Mouse (Mus musculus): ENCODE measurements at regions not wholly inside any gene's neighbourhood (a gene's known extent, or its start where the extent isn't known, plus 50 kb on each side); places are given as distances from the start of the nearest gene placed in this dataset.
A peak's percentile ranks its signal among the peaks of the same experiment; 100 is the strongest.

DNA sequence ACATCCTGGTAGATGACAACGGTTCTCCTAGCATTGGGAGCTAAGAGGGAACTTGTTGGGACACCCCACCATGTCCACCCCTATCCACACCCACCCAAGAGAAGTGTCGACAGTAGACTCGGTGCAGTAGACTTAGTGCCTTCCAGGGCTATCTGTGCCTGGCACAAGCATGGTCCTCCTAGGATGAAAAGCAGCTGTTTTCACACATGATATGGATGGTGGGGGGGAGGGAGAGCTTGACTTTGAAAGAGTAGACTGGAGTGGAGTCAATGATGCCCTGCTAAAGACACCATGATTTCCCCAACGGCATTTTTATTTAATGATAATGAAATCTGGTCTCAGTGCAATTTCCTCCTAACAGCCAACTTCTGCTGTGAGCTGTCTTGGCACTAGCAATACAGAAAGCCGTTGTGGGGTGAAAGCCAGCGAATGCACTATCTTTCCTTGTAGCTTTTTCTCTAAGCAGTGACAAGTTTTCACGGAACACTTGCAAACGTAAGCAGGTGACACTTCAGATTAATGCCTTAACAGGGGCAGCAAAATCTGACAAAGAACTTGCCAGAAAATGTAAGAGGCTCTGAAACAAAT is 244.6 kb upstream of the Fn1 start:
- ATAC-seq (ENCODE audit: insufficient read depth) (no peak), DNase-seq (peak; percentile 63)
- WGBS = 34% methylated on average over 8 of the region's 8 CpGs

DNA sequence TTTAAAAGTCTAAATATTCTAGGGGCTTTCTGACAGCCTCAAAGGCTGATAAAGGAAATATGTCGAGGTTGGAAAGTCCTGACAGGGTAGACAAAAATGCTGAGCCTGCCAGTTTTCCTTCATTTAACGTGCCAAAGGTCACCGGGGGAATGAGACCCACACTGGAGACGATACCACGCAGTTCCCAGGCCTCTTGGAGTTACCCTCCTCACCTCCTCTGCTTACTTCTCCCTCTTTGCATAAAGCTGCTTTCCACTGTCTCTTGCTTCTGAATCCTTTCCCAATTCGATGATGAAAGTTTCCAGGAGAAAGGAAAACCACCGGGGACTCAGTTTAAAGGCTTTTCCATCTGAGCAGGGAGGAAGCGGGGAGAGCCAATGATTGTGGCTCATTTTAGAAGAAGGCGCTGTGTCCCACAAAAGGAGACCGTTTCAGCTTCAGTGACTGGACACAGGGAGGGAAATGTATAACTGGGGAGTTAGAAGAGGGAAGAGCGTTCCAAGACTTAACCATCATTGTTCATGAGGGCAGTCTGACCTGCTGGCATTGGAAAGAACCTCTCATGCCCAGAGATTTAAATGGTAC is 243.2 kb upstream of the Fn1 start:
- 54% methylated on average over 11 of the region's 11 CpGs for WGBS

More for the DNA sequence above, 244.6 kb upstream of the Fn1 start:
- H3K4me2 ChIP-seq = no peak overlapping the region
- H3K9ac ChIP-seq = no peak overlapping the region
- no peak for TF ChIP-seq CTCF (IDR thresholded peaks at IDR 0.05; ENCODE audit: low read depth)
- H3K4me1 ChIP-seq (ENCODE audit: insufficient read depth) = peaks cover 5% of the 10 kb centered on the region; the same call in 1 of the 2 replicates
- H3K27ac ChIP-seq (ENCODE audit: low read depth) = no peak overlapping the region
- H3K9me3 ChIP-seq (ENCODE audit: low read depth, low read length) = no peaks in the 10 kb centered on the region
- H3K4me3 ChIP-seq (ENCODE audit: low read depth, low read length) = no peak overlapping the region
- H3K27me3 ChIP-seq (ENCODE audit: insufficient read depth, low read length) = no peaks in the 10 kb centered on the region
- no peaks in the 10 kb centered on the region for H3K36me3 ChIP-seq (ENCODE audit: insufficient read depth)

DNA sequence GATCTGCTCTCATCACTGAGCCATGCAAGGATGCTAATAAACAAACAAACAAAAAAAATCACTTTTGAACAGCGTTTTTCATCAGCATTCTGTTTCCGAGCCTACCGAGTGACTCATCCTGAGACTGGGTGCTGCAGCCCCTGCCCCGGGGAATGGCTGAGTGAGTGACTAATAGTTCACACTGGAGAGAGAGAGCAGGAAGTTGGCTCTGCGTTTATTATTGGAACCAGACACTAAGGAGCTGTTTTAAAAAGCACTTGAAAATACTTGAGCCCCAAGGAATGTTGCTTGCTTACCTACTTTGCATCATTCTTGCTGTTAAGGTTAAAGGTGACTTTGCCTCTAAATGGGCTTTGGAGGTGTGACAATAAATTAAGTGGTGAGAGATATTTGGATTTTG is 240.6 kb upstream of the Fn1 start:
- TF ChIP-seq CTCF (IDR thresholded peaks at IDR 0.05; ENCODE audit: low read depth) = no peak
- Histone ChIP-seq H3K36me3 (ENCODE audit: insufficient read depth) (no peaks in the 10 kb centered on the region), H3K4me3 (ENCODE audit: low read depth, low read length) (no peak overlapping the region), H3K4me1 (ENCODE audit: insufficient read depth) (peaks cover 5% of the 10 kb centered on the region; the same call in 1 of the 2 replicates), H3K27ac (ENCODE audit: low read depth) (no peak overlapping the region), H3K4me2 (peak overlapping the region; percentile 3; the same call in 1 of the 2 replicates), H3K9me3 (ENCODE audit: low read depth, low read length) (no peaks in the 10 kb centered on the region), H3K9ac (no peak overlapping the region), H3K27me3 (ENCODE audit: insufficient read depth, low read length) (no peaks in the 10 kb centered on the region)
- peak; percentile 69 for ATAC-seq (ENCODE audit: insufficient read depth)
- 13% methylated on average over 5 of the region's 5 CpGs for WGBS
- peak; percentile 62 for DNase-seq

More for the DNA sequence above, 243.2 kb upstream of the Fn1 start:
- TF ChIP-seq CTCF (IDR thresholded peaks at IDR 0.05; ENCODE audit: low read depth) = no peak
- Histone ChIP-seq H3K4me2 (no peak overlapping the region), H3K4me3 (ENCODE audit: low read depth, low read length) (no peak overlapping the region), H3K27ac (ENCODE audit: low read depth) (no peak overlapping the region), H3K36me3 (ENCODE audit: insufficient read depth) (no peaks in the 10 kb centered on the region), H3K27me3 (ENCODE audit: insufficient read depth, low read length) (no peaks in the 10 kb centered on the region), H3K4me1 (ENCODE audit: insufficient read depth) (peaks cover 5% of the 10 kb centered on the region; the same call in 1 of the 2 replicates), H3K9ac (no peak overlapping the region), H3K9me3 (ENCODE audit: low read depth, low read length) (no peaks in the 10 kb centered on the region)
- DNase-seq = no peak
- ATAC-seq (ENCODE audit: insufficient read depth) = no peak

DNA sequence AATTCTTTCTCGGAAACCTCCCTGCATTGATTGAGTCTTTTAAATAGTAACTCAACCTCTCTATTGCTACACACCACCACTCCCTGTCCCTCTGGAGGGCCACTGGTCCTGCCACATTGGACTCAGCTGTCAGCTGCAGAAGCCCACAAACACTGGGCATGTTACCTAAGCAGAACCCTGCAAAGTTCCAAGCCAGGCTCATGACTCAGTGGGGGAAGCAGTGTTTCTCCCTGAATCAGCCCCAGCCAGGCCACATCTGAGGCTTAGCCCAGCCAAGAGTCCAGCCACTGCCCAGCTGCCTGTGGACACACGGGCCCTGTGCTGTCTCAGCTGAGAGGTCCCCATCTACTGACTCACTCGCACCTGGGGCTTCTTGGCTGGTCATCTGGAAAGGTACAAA is 234.8 kb upstream of the Fn1 start:
- H3K9ac ChIP-seq = no peak overlapping the region
- no peak overlapping the region for H3K4me3 ChIP-seq (ENCODE audit: low read depth, low read length)
- H3K36me3 ChIP-seq (ENCODE audit: insufficient read depth) = no peaks in the 10 kb centered on the region
- H3K4me2 ChIP-seq = no peak overlapping the region
- DNase-seq (no peak), ATAC-seq (ENCODE audit: insufficient read depth) (no peak)
- no peak for TF ChIP-seq CTCF (IDR thresholded peaks at IDR 0.05; ENCODE audit: low read depth)
- H3K27ac ChIP-seq (ENCODE audit: low read depth) = no peak overlapping the region
- H3K27me3 ChIP-seq (ENCODE audit: insufficient read depth, low read length) = no peaks in the 10 kb centered on the region
- 70% methylated on average over 3 of the region's 3 CpGs for WGBS
- H3K9me3 ChIP-seq (ENCODE audit: low read depth, low read length) = no peaks in the 10 kb centered on the region
- no peaks in the 10 kb centered on the region; the same call in 1 of the 2 replicates for H3K4me1 ChIP-seq (ENCODE audit: insufficient read depth)

DNA sequence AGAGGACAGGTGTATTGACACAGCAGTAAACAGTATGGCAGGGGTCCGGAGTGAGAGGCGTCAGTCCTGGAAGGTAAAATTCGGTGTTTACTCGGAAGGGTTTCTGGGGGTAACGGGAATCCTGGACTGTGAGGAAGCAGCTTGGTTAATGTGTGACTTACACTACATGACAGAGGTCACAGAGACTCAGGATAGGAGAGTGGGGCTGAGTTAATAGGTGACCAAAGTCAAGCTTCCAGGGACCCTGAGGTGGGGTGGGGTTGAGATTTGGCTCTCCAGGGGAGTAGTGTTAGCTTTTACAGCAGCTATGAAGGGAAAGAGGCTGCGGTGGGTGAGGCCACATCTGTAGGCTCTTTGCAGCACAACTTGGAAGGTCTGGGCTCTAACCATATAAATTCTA is 233.9 kb upstream of the Fn1 start:
- DNase-seq = no peak
- no peak overlapping the region for H3K4me2 ChIP-seq
- no peaks in the 10 kb centered on the region for H3K9me3 ChIP-seq (ENCODE audit: low read depth, low read length)
- no peak for ATAC-seq (ENCODE audit: insufficient read depth)
- WGBS = 49% methylated on average over 6 of the region's 6 CpGs
- no peak for TF ChIP-seq CTCF (IDR thresholded peaks at IDR 0.05; ENCODE audit: low read depth)
- H3K27ac ChIP-seq (ENCODE audit: low read depth) = no peak overlapping the region
- H3K4me3 ChIP-seq (ENCODE audit: low read depth, low read length) = no peak overlapping the region
- no peaks in the 10 kb centered on the region for H3K27me3 ChIP-seq (ENCODE audit: insufficient read depth, low read length)
- no peak overlapping the region for H3K9ac ChIP-seq
- no peaks in the 10 kb centered on the region for H3K36me3 ChIP-seq (ENCODE audit: insufficient read depth)
- no peaks in the 10 kb centered on the region; the same call in 1 of the 2 replicates for H3K4me1 ChIP-seq (ENCODE audit: insufficient read depth)

DNA sequence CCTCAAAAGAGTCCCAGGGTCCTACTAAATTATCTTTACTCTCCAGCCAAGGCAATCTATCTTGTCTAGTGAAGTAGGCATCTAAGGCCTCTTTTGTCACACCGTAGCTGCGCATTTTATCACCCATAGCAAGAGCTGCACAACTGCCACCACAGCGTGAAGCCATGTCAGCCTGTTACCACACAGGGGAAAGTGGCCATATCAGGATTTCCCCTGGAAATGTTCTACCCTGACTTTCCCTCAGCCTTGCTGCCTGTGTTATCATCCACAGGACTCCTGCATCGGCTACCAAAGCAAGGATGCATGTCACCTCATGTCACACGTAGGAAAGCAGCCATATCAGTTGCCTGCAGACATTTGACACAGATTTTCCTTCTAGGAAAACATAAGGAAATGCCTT is 233.2 kb upstream of the Fn1 start:
- Histone ChIP-seq H3K9ac (no peak overlapping the region), H3K4me1 (ENCODE audit: insufficient read depth) (no peaks in the 10 kb centered on the region; the same call in 1 of the 2 replicates), H3K4me2 (no peak overlapping the region), H3K36me3 (ENCODE audit: insufficient read depth) (no peaks in the 10 kb centered on the region), H3K27ac (ENCODE audit: low read depth) (no peak overlapping the region), H3K9me3 (ENCODE audit: low read depth, low read length) (no peaks in the 10 kb centered on the region), H3K4me3 (ENCODE audit: low read depth, low read length) (no peak overlapping the region), H3K27me3 (ENCODE audit: insufficient read depth, low read length) (no peaks in the 10 kb centered on the region)
- TF ChIP-seq CTCF (IDR thresholded peaks at IDR 0.05; ENCODE audit: low read depth) = no peak
- 63% methylated on average over 5 of the region's 5 CpGs for WGBS
- DNase-seq (no peak), ATAC-seq (ENCODE audit: insufficient read depth) (no peak)

DNA sequence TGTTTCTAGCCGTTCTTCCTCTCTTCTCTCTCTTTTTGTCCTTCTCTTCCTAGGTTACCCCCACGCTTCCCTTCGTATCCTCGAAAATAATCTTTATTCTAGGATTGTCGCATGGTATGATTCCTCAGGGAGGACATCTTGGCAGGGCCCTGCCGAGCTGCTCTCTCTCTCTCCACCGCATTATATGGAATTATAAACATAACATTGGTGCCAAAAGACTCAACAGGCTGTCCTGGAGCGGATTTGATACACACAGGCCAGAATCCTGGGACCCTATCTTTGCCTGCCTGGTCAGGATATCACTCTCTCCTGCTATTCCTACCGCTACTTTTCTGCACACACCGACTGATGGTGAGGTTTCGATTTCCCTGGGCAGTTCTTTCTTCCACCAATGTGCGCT is 228.9 kb upstream of the Fn1 start:
- H3K4me3 ChIP-seq (ENCODE audit: low read depth, low read length) = no peak overlapping the region
- TF ChIP-seq CTCF (IDR thresholded peaks at IDR 0.05; ENCODE audit: low read depth) = no peak
- no peaks in the 10 kb centered on the region for H3K36me3 ChIP-seq (ENCODE audit: insufficient read depth)
- H3K9me3 ChIP-seq (ENCODE audit: low read depth, low read length) = no peaks in the 10 kb centered on the region
- no peak overlapping the region for H3K4me2 ChIP-seq
- no peaks in the 10 kb centered on the region; the same call in 1 of the 2 replicates for H3K4me1 ChIP-seq (ENCODE audit: insufficient read depth)
- 64% methylated on average over 12 of the region's 12 CpGs for WGBS
- DNase-seq = peak; percentile 61
- peak overlapping the region; percentile 31; the same call in 1 of the 2 replicates for H3K27ac ChIP-seq (ENCODE audit: low read depth)
- H3K27me3 ChIP-seq (ENCODE audit: insufficient read depth, low read length) = no peaks in the 10 kb centered on the region
- H3K9ac ChIP-seq = no peak overlapping the region
- ATAC-seq (ENCODE audit: insufficient read depth) = peak; percentile 44; the same call in 1 of the 2 replicates

Data from lung, embryonic 14.5 days (tissue).